Mouse (Mus musculus) liver, embryonic 13.5 days (tissue): ENCODE results near the gene Epha8. TPM values are rescaled to one million over a fixed set of nuclear protein-coding genes. Genes with fewer than 3 reads are reported as not detected.
A peak's percentile ranks its signal among the peaks of the same experiment; 100 is the strongest.

Experiments
- ATAC-seq: fragments of 200-750 bp; cut with Nextera tagmentation; 2 replicates; pipeline ENCODE4 v1.8.0; 2017; ENCODE audit warnings: low read depth, mild to moderate bottlenecking, moderate number of reproducible peaks, moderate library complexity
- DNase-seq: peaks from one replicate; pipeline ENCODE4 v3.0.0; 2022
- H3K27ac ChIP-seq: fragments of 300-500 bp; sonication (generic); 2 replicates; pipeline ENCODE4 v1.5.1; 2015; ENCODE audit warnings: moderate library complexity, mild to moderate bottlenecking, inconsistent platforms
- H3K27me3 ChIP-seq: fragments of 300-500 bp; sonication (generic); 2 replicates; pipeline ENCODE4 v1.6.1; 2015; ENCODE audit warnings: mild to moderate bottlenecking, inconsistent platforms
- H3K36me3 ChIP-seq: fragments of 300-500 bp; sonication (generic); 2 replicates; pipeline ENCODE4 v1.6.1; 2015; ENCODE audit warnings: mild to moderate bottlenecking, inconsistent platforms
- H3K4me1 ChIP-seq: fragments of 300-500 bp; sonication (generic); replicated peaks from 2 replicates; pipeline ENCODE4 v1.6.1; 2015; ENCODE audit warnings: inconsistent platforms
- H3K4me2 ChIP-seq: fragments of 300-500 bp; sonication (generic); 2 replicates; pipeline ENCODE4 v1.6.1; 2015; ENCODE audit warnings: inconsistent platforms, mild to moderate bottlenecking, moderate library complexity
- H3K4me3 ChIP-seq: fragments of 300-500 bp; sonication (generic); replicated peaks from 2 replicates; pipeline ENCODE4 v1.5.1; 2015; ENCODE audit warnings: mild to moderate bottlenecking, inconsistent platforms
- H3K9ac ChIP-seq: fragments of 300-500 bp; sonication (generic); 2 replicates; pipeline ENCODE4 v1.6.1; 2015; ENCODE audit warnings: mild to moderate bottlenecking, inconsistent platforms
- H3K9me3 ChIP-seq: fragments of 300-500 bp; sonication (generic); replicated peaks from 2 replicates; pipeline ENCODE4 v1.6.1; 2016; ENCODE audit warnings: inconsistent platforms
- WGBS: fragments of 180-500 bp; shearing (Covaris S2); methylation state at CpG from one replicate; pipeline ENCODE4 v1.1.7; 2015; ENCODE audit not compliant: insufficient replicate concordance; 5-methylcytosine and 5-hydroxymethylcytosine counted together
- polyA plus RNA-seq: library from polyadenylated mRNA; unstranded; fragments of >200 nt; fragmentation: Nextera tagmentation; extraction: Ambion mirVana; gene quantifications from 2 replicates; pipeline ENCODE4 v1.2.1, GENCODE M21; 2015

The Epha8 gene
- 0.10 and 0.14 TPM in 2 replicates for polyA plus RNA-seq

- Histone ChIP-seq H3K4me1 (no peaks in the 10 kb centered on the region), H3K4me3 (peak within 1 kb of the TSS; percentile 38), H3K27me3 (peaks cover 77% of the 10 kb centered on the region), H3K27ac (no peak within 1 kb of the TSS), H3K9me3 (no peaks in the 10 kb centered on the region), H3K36me3 (no peaks in the 10 kb centered on the region), H3K4me2 (peak within 1 kb of the TSS; percentile 53), H3K9ac (no peak within 1 kb of the TSS)
- ATAC-seq (no peak), DNase-seq (no peak)
- WGBS = 4% methylated on average over 27 of the region's 75 CpGs
Measured at GRCm38 (mm10) chr4:136956751-136957446, at the start of gene Epha8. TSS of gene Epha8 (minus strand) at chr4:136956816.

GRCm38 (mm10) chr4:137001825-137002224 is 45.2 kb upstream of the Epha8 start:
- Histone ChIP-seq H3K4me3 (no peak overlapping the region), H3K4me1 (peaks cover 8% of the 10 kb centered on the region; the same call in 1 of the 2 replicates), H3K9ac (no peak overlapping the region), H3K9me3 (no peaks in the 10 kb centered on the region), H3K27ac (no peak overlapping the region), H3K4me2 (no peak overlapping the region), H3K27me3 (no peaks in the 10 kb centered on the region), H3K36me3 (peaks cover 56% of the 10 kb centered on the region)
- no peak for DNase-seq
- WGBS = 71% methylated on average over 3 of the region's 3 CpGs
- no peak for ATAC-seq

GRCm38 (mm10) chr4:137001020-137001419 is 44.4 kb upstream of the Epha8 start:
- DNase-seq (no peak), ATAC-seq (no peak)
- peaks cover 8% of the 10 kb centered on the region; the same call in 1 of the 2 replicates for H3K4me1 ChIP-seq
- no peak overlapping the region for H3K4me2 ChIP-seq
- H3K4me3 ChIP-seq = no peak overlapping the region
- 83% methylated on average over 7 of the region's 7 CpGs for WGBS
- no peaks in the 10 kb centered on the region for H3K27me3 ChIP-seq
- no peaks in the 10 kb centered on the region for H3K9me3 ChIP-seq
- H3K36me3 ChIP-seq = peaks cover 56% of the 10 kb centered on the region
- H3K27ac ChIP-seq = no peak overlapping the region
- no peak overlapping the region for H3K9ac ChIP-seq

- no peak for DNase-seq
- Histone ChIP-seq H3K27me3 (no peaks in the 10 kb centered on the region), H3K4me3 (no peak overlapping the region), H3K27ac (no peak overlapping the region), H3K36me3 (peaks cover 69% of the 10 kb centered on the region), H3K4me2 (no peak overlapping the region), H3K9me3 (no peaks in the 10 kb centered on the region), H3K4me1 (no peaks in the 10 kb centered on the region), H3K9ac (no peak overlapping the region)
- WGBS = 67% methylated on average over 7 of the region's 7 CpGs
- no peak for ATAC-seq
Measured at GRCm38 (mm10) chr4:136998371-136998770, 41.8 kb upstream of the Epha8 start.

GRCm38 (mm10) chr4:136997723-136998345 is 41.2 kb upstream of the Epha8 start:
- ATAC-seq (no peak), DNase-seq (no peak)
- no peak overlapping the region for H3K4me2 ChIP-seq
- 89% methylated on average over 12 of the region's 12 CpGs for WGBS
- H3K27ac ChIP-seq = no peak overlapping the region
- no peak overlapping the region for H3K9ac ChIP-seq
- no peaks in the 10 kb centered on the region for H3K27me3 ChIP-seq
- no peaks in the 10 kb centered on the region for H3K4me1 ChIP-seq
- no peak overlapping the region for H3K4me3 ChIP-seq
- no peaks in the 10 kb centered on the region for H3K9me3 ChIP-seq
- peaks cover 72% of the 10 kb centered on the region for H3K36me3 ChIP-seq

- H3K9ac ChIP-seq = no peak overlapping the region
- 78% methylated on average over 7 of the region's 7 CpGs for WGBS
- no peak overlapping the region for H3K4me3 ChIP-seq
- no peak overlapping the region for H3K27ac ChIP-seq
- ATAC-seq (no peak), DNase-seq (no peak)
- no peaks in the 10 kb centered on the region for H3K4me1 ChIP-seq
- H3K9me3 ChIP-seq = no peaks in the 10 kb centered on the region
- H3K27me3 ChIP-seq = no peaks in the 10 kb centered on the region
- H3K4me2 ChIP-seq = no peak overlapping the region
- peaks cover 75% of the 10 kb centered on the region for H3K36me3 ChIP-seq
Measured at GRCm38 (mm10) chr4:136996933-136997332, 40.3 kb upstream of the Epha8 start.

- DNase-seq (no peak), ATAC-seq (no peak)
- WGBS = 87% methylated on average over 14 of the region's 14 CpGs
- Histone ChIP-seq H3K4me1 (no peaks in the 10 kb centered on the region), H3K27me3 (no peaks in the 10 kb centered on the region), H3K4me2 (no peak overlapping the region), H3K9me3 (no peaks in the 10 kb centered on the region), H3K9ac (no peak overlapping the region), H3K27ac (no peak overlapping the region), H3K36me3 (peaks cover 77% of the 10 kb centered on the region), H3K4me3 (no peak overlapping the region)
Measured at GRCm38 (mm10) chr4:136995361-136995760, 38.7 kb upstream of the Epha8 start.

GRCm38 (mm10) chr4:136981993-136982695 is 25.5 kb upstream of the Epha8 start:
- Histone ChIP-seq H3K4me3 (no peak overlapping the region), H3K4me2 (no peak overlapping the region), H3K27me3 (peaks cover 6% of the 10 kb centered on the region; the same call in 1 of the 2 replicates), H3K9me3 (no peaks in the 10 kb centered on the region), H3K36me3 (peaks cover 16% of the 10 kb centered on the region), H3K4me1 (no peaks in the 10 kb centered on the region), H3K9ac (no peak overlapping the region), H3K27ac (no peak overlapping the region)
- ATAC-seq (no peak), DNase-seq (no peak)
- WGBS = 65% methylated on average over 9 of the region's 9 CpGs

GRCm38 (mm10) chr4:136981347-136981746 is 24.7 kb upstream of the Epha8 start:
- Histone ChIP-seq H3K9me3 (no peaks in the 10 kb centered on the region), H3K4me2 (no peak overlapping the region), H3K4me3 (no peak overlapping the region), H3K4me1 (no peaks in the 10 kb centered on the region), H3K36me3 (peaks cover 9% of the 10 kb centered on the region), H3K27me3 (peaks cover 13% of the 10 kb centered on the region), H3K27ac (no peak overlapping the region), H3K9ac (no peak overlapping the region)
- DNase-seq = no peak
- WGBS = 41% methylated on average over 12 of the region's 12 CpGs
- ATAC-seq = peak; percentile 20; the same call in 1 of the 2 replicates

- WGBS = 68% methylated on average over 4 of the region's 4 CpGs
- Histone ChIP-seq H3K4me3 (no peak overlapping the region), H3K27me3 (peaks cover 16% of the 10 kb centered on the region), H3K36me3 (peaks cover 6% of the 10 kb centered on the region; the same call in 1 of the 2 replicates), H3K9me3 (no peaks in the 10 kb centered on the region), H3K4me1 (no peaks in the 10 kb centered on the region), H3K27ac (no peak overlapping the region), H3K9ac (no peak overlapping the region), H3K4me2 (no peak overlapping the region)
- no peak for ATAC-seq
- no peak for DNase-seq
Measured at GRCm38 (mm10) chr4:136980921-136981320, 24.3 kb upstream of the Epha8 start.

- 37% methylated on average over 8 of the region's 8 CpGs for WGBS
Measured at GRCm38 (mm10) chr4:136977244-136977643, 20.6 kb upstream of the Epha8 start.

More at GRCm38 (mm10) chr4:136977244-136977643, 20.6 kb upstream of the Epha8 start:
- DNase-seq = no peak
- no peaks in the 10 kb centered on the region for H3K36me3 ChIP-seq
- H3K9ac ChIP-seq = no peak overlapping the region
- peaks cover 37% of the 10 kb centered on the region for H3K27me3 ChIP-seq
- ATAC-seq = no peak
- no peak overlapping the region for H3K4me2 ChIP-seq
- H3K4me3 ChIP-seq = no peak overlapping the region
- no peak overlapping the region for H3K27ac ChIP-seq
- no peaks in the 10 kb centered on the region for H3K9me3 ChIP-seq
- H3K4me1 ChIP-seq = no peaks in the 10 kb centered on the region
